Mouse (Mus musculus): ENCODE data around the gene Slc7a8.

The Slc7a8 gene

GRCm38 (mm10) chr14:54736555-54737552 is 44.9 kb downstream of the Slc7a8 start:
- no peak for DNase-seq

- DNase-seq: no peak
These were observed 46.5 kb downstream of the Slc7a8 start for GRCm38 (mm10) chr14:54735221-54735620.

GRCm38 (mm10) chr14:54734004-54734403 is 47.7 kb downstream of the Slc7a8 start:
- no peak for DNase-seq

DNA sequence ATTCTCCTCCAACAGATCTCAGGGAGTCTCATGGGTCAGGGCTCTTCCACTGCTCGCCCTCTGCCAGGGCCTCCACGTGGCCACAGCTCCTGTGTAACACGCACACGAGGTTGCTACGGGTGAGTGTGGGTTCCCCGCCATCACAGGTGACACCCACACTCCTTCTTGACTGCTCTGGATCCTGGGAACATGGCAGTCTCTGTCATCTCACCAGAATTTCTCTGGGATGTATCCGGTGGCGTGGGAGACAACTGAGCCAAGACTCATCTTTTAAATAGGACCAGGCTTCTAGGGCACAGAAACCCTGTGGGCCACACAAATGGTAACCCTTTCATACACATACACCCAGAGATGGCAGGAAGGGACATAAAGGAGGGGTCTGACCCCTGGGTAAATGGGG is 49.5 kb downstream of the Slc7a8 start:
- DNase-seq: no peak

- DNase-seq: no peak
These were observed 51.4 kb downstream of the Slc7a8 start for GRCm38 (mm10) chr14:54730305-54730704.

DNA sequence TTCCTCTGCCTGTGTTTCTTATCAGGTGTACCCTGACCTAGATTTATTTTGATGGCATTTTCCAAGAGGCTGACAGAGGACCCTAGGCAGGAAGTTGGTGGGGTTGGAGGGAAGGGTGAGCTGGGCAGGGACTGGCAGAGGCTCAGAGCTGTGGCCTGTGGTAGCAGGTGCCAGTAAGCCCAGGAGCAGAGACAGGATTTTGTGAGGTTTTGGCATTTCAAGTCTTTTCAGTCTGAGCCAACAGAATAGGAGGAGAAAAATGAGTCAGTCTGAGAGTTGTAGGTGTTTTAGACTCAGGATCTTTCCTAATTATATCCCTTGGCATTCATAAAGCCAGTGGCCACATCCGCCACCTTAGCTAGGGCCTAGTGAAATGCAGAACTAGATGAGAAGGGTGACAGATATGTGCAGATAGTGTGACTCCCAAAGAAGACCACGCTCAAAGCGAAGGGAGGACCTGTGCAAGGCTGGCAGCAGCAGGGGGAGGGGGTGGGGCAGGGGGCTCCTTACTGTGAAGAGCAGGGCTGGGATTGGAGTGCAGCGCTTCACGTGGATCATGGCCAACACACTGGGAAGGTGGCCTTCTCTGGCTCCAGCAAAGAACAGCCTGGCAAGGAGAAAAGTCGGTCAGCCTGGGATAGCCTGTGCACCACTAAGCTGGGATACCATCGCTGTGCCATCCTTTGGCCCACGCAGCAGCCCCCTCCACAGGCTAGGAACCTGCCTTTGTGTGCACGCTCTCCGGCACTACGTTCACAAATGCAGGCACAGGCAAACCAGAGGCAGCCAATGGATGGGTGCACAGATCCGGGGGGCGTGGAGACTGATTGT is 52.7 kb downstream of the Slc7a8 start:
- DNase-seq: no peak

- DNase-seq: no peak
These were observed 54.2 kb downstream of the Slc7a8 start for GRCm38 (mm10) chr14:54727565-54727964.

- DNase-seq: no peak
These were observed 57.7 kb downstream of the Slc7a8 start for GRCm38 (mm10) chr14:54724049-54724448.

- DNase-seq: no peak
These were observed 60.0 kb downstream of the Slc7a8 start for GRCm38 (mm10) chr14:54721711-54722110.

DNA sequence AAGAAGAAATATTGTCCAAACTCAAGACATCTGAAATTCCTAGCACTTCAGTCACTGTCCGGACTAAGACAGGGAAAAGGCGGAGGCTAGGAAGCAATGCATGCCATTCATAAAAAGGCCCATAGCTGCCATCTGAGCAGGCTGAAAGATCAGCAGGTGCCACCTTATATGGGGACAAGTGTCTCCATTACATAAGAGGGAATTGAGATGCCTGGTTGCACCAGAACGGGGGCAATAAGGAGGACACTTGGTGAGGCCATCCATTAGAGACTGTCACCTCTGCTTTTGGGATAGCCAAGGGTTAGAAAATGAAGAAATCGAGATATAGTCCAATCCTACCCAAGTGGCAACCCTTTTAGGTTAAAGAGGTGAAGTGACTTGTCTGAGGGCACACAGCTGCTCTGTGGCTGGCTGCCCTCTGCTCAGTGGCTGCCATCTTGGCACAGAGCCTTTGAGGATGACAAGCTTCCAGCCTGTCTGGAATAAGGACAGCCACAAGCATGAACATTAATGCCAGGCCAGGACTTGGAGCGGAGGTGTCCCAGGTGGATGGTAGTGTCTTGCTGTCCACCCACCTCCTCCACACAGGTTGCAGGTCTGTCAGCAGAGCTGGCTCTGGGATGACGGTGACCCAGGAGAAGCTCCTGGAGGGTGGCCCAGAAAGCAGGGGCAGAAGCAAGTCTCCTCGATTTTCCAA is 60.9 kb downstream of the Slc7a8 start:
- DNase-seq: no peak

GRCm38 (mm10) chr14:54720041-54720440 is 61.7 kb downstream of the Slc7a8 start:
- DNase-seq: no peak

DNA sequence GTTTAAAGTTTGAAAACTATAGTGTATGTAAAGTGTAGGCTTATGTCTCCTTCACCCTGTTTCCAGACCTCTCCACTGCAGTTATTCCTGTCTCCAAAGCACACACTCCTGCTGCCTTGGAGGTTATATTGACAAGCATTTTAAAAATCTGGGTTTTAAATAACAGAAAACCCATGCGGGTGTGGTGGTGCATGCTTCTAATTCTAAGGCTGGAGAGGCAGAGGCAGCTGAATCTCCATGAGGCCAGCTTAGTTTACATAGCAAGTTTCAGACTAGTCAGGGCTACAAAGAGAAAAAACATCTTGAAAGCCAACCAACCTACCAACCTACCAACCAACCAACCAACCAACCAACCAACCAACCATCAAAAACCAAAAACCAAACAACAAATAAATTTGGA is 66.3 kb downstream of the Slc7a8 start:
- DNase-seq: no peak

- no peak for DNase-seq
These were observed 67.1 kb downstream of the Slc7a8 start for GRCm38 (mm10) chr14:54714617-54715081.

DNA sequence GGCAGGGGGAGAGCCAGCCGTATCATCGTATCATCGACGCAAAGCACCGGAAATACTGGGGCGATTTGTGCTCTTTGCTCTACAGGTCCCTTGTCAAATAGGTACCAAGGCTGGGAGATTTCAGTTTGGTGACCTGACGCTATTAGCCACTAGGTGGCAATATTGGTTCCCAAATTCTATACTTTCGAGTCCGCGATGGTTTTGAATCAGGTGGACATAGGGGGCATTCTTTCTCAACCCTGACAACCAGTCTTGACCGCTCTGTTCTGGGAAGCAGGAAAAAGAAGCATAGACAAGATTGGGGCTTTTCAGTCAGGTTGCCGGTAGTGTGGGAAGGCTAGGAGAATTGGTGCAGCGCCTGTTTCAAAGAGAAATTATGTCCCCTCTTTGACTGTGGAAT is 67.6 kb downstream of the Slc7a8 start:
- DNase-seq: peak; percentile 87

GRCm38 (mm10) chr14:54712861-54713260 is 68.9 kb downstream of the Slc7a8 start:
- DNase-seq: peak; percentile 45

DNA sequence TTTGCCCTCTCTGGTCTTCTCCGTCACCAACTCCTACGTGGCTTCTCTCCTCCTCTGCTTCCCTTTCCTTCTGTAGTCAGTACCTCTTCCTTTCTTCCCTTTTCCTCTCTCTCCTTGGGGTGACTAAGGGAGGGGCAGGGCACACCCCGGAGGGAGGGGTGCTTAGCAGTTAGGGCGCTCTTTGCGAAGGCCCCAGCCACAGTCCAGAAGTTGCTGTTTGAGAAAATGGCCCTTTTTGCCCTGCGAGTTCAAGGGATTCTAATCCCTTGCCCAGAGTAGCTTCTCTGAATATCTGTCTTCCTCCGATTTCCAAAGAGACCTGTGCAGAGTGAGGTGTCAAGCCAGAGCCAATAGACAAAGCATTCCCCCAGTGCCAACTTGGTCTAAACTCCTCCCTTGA is 69.7 kb downstream of the Slc7a8 start, which contains the start of gene Cebpe:
Gene Cebpe, minus strand, starts transcription at position 101 of the 400 bp plus-strand sequence.
- DNase-seq: no peak

- no peak for DNase-seq
These were observed 72.7 kb downstream of the Slc7a8 start for GRCm38 (mm10) chr14:54709054-54709453.

- DNase-seq: no peak
These were observed 75.0 kb downstream of the Slc7a8 start for GRCm38 (mm10) chr14:54706589-54707320.

DNA sequence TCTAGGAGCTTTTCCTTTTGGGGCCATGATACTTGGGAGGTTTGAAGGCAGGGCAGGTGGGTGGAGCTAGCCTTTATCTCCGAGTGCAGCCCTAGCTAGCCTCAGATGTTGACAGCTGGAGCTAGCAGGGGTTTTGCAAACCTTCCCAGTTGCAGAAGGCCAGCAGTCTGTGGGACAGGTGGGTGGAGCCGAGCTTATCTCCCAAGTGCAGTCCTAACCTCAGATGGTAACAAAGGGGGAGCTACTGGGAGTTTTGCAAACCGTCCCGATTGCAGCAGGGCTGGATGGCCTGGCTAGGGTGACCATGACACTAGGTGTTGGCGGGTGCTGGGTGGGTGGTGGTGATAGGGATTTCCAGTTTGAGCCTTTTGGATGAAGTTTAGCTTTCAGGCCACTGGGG is 75.9 kb downstream of the Slc7a8 start:
- no peak for DNase-seq

GRCm38 (mm10) chr14:54703207-54703606 is 78.5 kb downstream of the Slc7a8 start:
- DNase-seq: no peak

GRCm38 (mm10) chr14:54701298-54701697 is 80.4 kb downstream of the Slc7a8 start:
- DNase-seq: peak; percentile 82

DNA sequence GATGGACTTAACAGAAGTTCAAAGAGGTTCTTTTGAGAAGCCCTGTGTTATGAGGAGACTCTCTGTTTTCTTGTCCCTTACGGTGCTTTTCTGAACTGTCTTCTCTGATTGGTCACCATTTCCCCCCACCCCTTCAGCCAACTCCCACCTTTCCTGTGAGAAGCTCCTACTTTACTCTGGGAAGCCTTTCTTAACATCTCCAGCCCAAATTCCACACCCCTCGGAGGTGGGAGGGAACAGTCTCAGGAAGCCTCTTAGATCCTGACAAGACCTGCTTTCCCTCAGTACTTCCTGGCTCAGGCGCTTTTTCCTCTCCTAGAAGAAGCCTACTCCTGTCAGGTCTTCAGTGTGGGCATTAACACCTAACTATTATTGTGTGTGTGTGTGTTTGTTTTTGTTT is 82.2 kb downstream of the Slc7a8 start:
- no peak for DNase-seq
